Mouse (Mus musculus) NIH3T3 (cell line): Measurements from ENCODE around the gene Fry.

ENCODE experiments used
- DNase-seq: peaks from one replicate; pipeline ENCODE4 v3.0.0-alpha.2; 2012; ENCODE audit warnings: low read depth

Fry gene

DNA sequence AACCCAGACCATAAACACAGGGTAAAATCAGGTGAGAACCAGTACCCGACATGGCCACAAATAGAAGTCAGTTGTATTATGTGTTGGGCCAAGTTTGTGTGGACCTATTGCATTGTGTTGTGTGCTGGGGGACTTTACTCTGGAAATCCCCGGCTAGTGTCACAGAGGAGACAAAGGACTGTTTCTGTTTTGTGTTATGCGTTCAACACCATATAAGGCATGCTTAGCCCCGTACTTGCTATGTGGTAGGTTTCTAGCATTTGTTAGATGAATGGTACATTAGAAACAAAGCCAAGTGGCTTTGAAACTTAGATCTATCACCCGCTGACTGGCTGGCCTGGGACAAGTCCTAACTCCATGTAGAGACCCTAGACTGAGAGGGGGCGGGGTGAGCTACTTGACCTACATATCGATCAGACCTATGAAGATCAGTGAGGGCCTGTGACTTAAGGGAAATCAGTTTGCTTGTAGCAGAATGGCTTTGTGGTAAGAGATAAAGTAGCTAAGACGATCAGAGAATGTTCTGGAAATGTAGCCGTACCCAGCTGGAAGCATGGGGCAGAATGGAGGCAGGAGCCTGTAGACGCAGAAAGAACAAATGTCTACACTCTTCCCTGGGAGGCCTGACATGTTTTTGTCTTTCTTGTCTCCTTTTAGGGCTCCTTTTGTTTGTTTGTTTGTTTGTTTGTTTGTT lies 105.2 kb downstream of the Fry start:
- no peak for DNase-seq

DNA sequence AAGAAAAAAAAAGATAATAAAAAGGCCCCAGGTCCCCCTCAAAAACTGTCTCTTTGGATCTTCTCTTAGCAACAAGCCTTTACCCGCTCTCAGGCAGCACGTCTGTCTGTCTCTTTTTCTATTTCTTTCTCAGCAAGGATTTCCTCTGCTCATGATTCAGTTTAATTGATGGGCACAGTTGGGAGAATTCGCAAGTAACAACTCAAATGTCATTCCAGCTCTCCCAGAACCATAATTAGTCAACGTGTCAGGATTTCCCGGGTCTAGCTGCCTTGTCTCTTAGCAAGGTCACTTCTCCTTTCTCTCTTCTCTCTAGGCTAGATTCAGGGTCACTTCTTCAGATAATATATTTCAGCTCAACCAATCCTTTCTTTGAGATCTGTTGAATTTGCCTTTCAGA lies 110.6 kb downstream of the Fry start:
- no peak for DNase-seq

DNA sequence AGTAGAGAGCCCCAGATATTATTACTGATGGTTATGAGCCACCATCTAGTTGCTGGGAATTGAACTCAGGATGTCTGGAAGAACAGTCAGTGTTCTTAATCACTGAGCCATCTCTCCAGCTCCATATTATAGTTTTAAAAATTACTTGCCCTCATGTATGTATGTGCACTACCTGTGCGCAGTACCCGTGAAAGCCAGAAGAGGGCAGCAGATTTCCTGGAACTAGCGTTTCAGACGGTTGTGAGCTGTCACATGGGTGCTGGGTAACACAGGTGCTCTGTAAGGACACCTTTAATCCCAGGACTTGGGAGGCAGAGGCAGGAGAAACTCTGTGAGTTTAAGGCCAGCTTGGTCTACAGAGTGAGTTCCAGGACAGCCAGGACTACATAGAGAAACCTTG lies 111.3 kb downstream of the Fry start:
- DNase-seq, result no peak

DNA sequence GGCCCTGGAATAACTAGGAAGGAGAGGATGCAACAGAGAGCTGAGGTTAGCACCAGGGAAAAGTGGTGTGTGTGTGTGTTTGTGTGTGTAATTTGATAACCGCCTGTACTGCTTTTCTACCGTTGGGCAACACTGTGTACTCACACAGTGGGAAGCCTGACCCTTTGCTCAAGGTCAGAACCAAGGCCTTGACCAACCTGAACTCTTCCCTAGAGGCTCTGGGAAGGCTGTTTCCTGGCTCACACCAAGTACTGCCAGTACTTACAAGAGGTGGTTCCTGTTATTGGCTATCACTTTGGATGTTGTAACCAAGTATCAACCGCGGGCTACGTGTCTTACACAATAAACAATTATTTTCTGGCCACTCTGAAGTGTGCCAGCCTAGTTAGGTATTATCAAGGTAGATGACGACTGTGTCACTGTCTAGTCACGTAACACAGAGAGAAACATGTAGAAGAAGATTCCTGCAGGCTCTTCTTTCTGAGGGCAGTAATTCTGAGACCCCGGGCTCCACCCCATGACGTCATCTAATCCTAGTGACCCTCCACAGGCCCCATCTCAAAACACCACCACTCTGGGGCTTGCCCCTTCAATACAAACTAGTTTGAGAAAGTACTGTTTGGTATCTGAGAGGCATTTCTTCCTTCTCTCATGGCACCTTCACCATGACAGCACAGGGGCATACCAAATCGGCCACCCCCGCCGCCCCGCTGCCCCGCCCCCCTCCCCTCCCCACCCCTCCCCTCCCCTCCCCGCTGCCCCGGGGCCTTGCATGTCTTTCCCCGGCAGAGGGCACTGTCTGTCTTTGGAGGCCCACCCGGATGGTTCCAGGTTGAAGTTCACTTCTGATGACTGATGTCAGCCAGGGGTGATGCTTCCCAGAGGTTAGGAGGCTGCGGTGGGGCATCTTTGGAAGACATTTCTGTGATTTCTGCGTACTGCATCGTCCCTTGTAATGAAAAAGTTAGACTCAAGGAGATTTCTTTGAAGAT lies 114.0 kb downstream of the Fry start:
- peak; percentile 15 for DNase-seq

DNA sequence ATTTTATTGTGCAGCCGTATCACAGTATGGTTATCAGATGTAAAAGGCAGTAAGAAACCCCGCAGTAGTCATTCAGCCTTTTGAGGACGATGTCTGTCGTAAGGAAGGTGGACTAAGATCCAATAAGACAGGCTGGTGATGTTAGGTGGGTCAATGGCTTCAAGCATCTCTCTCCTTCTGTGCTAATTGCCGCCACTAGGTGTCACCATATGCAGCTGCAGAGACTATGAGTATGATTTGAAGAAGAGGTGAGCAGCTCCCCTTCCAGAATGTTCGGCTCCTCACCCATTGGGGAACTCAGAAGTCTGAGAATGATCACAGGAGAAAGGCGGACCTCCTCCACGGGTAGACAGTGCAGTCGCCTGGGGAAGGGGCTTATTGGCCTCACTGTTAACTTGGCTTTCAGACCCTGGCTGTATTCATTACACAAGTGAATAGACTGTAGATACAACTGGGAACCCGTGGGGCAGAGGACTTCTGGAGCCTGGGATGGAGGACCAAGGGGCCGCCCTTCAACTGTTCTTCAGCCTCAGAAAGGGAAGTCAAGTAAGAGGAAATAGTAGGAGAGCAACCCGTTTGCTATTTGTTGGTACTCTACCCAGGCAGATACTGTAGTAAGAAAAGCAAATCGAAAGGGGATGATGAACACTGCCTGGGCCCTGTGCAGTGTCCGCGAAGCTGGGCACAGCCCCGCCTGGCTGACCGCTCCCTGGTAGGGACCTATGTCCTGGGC lies 114.9 kb downstream of the Fry start:
- peak; percentile 66 for DNase-seq

DNA sequence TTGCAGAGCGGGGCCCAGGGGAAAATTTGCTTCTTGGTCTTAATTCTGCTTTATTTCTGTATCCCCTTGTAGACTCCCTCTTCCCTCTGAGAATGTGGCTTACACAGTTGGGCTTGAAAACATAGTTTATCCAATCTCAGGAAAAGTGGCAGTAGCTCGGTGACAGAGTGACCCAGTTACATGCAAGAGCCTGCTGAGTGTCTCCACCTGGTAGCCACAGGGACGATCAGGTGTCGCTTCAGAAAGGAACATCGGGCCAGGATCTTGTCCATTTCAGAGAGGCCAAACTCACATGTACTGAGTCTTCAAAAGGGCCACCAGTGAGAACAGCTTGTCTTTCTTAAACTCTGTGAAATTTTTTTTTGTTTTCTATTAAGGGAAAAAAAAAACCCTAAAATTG lies 117.5 kb downstream of the Fry start:
- DNase-seq, result no peak

DNA sequence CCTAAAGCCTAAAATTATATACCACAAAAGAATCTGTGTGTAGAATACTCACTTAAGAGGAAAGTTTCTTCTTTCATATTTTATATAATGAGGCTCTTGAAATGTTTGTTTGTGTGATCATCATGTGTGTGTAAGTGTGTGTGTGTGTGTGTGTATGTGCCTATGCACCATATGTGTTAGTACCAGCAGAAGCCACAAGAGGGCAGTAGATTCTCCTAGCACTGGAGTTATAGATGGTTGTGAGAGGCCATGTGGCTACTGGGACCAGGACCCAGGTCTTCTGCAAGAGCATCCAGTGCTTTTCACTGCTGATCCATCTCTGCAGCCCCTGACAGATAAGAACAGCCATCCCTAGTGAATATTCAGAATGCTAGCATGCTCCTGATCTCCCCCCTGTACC lies 118.2 kb downstream of the Fry start:
- no peak for DNase-seq

DNA sequence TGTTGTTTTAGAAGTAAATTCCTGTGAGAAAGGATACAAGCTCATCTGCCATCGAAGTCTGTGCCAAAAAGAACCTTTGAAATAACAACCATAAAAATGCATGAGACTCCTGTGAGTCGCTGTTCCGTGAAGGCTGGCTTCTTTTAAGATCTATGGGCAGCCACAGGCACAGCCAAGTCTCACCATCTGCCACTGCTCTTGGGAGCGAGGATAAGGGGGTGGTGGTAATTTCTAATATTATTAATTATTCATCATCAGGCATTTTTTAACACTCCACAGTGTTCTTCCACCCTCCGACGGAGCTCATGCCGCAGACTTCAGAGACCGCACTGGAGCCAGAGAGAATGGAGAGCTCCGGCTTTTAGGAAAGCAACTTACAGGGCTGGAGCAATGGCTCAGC lies 123.2 kb downstream of the Fry start:
- no peak for DNase-seq

DNA sequence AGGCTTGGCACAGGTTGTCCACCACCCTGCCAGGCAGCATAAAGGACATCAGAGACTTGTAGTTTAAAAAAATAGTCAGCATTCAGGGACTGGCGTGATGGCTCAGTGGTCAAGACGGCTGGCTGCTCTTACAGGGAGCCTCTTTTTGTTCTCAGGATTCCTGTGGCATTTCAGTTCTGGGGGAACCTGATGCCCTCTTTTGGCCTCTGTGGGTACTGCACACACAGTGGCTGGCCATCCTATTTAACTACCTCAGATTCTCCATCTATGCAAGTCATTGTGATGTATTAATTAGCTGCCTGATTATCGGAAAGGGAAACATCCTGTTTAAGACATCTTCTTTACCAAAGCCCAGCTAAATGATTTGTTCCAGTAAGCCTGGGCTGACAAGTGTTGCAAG lies 128.3 kb downstream of the Fry start:
- no peak for DNase-seq

DNA sequence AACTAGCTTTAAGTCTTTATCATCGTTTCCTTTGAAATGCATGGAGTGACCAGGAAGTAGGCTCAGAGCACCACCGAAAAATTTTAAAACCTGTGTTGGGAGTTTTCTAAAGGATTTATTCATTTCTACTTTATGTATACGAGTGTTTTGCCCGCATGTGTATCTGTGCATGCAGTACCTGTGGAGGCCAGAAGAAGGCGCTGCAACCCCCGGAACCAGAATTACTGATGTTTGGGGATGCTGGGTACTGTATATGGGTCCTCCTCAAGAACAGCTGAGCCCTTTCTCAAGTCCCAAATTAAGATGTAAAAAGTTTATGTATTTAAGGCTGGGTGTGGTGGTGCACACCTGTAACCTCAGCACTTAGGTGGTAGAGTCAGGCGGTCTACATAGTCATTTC lies 139.3 kb downstream of the Fry start:
- no peak for DNase-seq

DNA sequence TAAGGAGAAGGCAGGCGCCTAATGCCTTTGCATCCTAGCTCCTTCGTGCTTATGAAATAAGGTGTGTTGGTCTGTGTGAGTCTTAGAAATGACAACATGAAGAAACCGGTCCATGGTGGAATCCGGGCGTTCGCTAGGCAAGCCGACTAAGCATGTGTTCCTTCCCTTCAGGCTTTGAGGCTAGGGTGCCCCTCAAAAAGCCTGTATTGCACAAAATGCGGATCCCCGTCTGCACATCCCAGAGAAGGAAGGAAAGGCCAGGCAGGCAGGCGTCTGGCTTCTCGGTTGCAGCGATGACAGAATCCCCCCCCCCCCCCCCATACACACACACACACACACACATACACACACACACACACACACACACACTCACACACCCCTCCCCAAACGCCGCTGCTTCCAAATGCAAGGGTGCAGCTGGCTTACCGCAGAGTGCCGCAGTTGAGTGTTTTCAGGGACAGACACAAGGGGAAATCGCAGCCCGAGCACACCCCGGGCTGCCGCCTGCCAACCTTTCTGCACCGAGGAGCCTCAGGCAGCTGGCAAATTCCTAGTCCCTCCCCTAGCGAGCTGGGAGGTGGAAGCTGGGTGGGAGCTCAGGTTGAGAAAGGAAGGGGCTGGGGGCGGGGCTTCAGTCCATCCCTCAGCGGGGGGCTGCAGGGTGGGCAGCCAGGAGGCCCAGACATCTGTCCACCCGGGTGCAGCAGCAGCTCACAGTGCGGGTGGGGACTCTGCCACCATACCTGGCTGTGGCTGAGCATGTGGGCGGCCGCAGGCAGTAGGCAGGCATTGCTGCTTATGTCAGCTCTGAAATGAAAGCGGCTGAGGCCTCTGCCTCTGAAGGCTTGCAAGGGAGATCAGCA lies 141.0 kb downstream of the Fry start:
- no peak for DNase-seq

DNA sequence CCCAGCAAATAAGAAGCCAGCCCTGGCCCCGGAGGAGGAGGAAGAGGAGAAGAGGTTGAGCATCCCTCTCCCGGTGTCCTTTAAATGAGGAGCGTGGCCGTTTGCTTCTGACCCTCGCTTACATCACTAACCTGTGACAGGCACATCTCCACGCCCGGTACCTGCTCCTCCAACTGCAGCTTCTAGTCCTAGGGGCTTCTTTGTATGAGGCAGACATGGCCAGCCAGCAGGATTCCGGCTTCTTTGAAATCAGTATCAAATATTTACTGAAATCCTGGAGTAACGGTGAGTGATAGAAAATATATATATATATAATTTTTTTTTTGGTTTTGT lies 141.6 kb downstream of the Fry start:
- no peak for DNase-seq

DNA sequence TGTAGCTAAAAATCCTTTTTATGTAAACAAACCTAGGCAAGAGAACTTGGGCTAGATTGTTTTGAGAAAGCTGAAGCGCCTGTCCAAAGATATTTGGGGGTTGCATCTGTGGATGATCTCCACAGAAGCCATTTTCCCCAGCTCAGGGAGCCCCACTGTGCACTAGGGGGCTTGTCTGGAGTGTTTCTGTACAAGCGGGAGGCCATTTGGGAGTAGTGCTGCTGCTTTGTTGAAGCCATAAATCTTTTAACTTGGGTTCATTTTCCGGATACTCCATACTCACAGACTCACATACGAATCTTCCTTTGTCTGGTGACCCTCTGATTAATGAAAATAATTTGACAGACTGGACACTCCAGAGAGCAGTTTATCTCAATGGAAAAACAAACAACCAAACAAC lies 142.9 kb downstream of the Fry start:
- no peak for DNase-seq

DNA sequence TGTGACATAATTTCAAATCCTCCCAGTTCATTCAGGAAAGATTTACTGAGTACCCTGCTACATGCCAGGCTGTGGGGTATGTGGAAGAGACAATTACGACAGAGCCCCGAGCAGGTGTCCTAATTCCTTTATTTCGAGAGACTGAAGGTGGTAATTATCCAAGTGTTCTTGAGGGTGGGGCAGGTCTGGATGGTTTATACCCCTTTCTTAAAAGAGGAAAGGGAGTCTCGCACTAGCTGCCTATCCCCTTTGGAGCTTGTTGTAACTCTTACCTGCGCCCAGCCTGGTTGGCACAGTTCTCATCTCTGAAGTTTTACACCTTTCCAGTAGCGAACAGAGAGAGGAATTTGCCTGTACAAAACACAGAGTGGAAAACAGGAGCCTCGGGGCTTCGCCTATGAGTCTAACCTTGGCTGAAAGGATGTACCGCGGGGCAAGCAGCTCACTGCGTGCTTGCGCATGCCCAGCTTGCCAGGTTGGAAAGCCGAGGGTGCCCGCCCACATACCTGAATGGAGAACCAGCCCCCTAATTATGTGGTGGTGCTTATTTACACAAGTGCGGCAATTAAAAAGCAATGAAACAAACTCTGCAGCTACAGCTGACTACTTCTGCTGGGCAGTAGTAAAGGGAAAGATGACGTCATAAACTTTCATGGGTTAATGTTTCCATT lies 143.7 kb downstream of the Fry start:
- no peak for DNase-seq

DNA sequence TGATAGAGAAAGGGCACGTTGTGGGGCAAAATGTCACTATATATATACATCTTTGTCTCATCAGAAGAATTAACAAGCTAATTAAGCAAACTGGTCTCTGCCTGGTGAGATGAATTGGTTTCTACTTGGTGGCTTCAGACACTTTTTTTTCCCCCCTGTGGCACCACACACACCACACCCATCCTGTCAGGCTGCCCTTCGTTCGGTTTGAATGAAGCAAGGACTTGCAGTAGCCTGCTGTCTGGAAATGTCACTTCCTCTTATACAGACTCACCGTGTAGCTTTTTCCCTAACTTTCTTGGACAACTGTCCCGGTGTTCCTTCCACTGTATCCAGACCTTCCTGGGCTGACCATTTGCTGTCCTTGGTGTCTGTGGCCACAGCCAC lies 144.3 kb downstream of the Fry start:
- no peak for DNase-seq

DNA sequence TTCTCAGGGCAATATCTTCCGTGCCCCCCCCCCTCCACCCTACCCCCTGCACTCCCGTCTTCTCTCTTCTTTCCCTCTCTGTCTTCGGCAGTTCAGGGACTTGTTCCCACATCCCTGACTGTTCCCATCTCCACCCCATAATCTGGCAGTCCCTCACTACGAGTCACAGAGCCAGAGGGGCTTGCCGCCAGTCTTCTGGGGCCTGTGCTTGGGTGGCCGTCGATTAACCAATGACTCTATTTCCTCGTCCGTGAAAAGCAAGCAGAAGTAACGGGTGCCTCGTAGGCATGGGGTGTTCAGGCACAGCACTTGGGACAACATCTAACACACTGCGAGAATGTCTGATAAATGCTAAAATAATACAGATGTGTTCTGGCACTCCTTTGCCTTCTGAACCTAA lies 144.7 kb downstream of the Fry start:
- no peak for DNase-seq

DNA sequence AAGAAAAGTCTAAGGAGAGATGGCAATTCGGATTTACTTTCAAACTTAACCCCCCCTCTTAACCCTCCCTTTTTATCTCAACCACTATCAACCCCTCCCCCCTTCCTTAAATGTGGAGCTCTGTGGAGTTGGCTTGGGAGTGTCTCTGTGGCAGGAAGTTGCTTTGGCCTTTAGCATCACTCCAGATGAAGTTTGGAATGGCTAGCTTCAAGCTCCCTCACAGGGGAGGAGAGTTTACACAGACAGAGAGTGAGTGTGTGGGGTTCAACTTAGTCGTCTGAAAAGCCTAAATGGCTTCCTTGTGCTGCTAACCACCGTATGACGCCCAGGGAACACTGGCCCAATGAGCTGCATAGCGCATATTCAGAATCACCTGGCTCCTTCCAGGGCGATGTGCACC lies 145.2 kb downstream of the Fry start:
- DNase-seq, result no peak

DNA sequence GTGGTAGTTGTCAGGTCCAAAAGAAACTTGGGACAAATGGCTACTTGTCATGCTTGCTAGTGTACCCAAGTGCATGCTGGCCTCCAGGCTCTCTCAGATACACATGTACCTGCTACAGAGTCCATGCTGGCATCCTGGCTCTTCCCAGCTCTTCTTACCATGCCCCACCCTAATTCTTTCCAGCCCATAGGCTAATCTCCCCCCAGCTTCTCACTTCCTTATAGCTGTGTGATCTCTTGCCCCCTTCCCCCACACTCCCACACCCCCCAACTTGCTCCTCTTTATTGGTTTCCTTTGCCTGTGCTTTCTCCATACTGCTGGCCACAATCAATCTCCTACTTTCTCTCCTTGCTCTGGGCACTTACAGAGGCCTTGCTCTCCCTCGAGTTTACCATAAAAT lies 146.6 kb downstream of the Fry start:
- DNase-seq, result no peak

DNA sequence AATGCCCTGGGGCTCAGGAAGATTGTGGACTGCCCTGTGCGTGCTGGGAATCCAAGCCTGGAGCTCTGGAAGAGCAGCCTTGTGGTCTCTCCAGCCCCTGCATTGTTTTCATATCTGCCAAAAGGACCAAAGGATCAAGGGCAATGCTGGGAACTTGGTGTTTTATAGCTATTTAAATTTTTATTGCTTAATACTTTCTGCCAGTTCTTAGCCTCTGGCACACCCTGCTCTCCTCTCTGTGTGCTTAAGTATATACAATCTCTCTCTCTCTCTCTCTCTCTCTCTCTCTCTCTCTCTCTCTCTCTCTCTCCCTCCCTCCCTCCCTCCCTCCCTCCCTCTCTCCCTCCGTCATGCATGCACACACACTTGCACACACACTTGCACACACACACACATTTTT lies 147.5 kb downstream of the Fry start:
- no peak for DNase-seq

DNA sequence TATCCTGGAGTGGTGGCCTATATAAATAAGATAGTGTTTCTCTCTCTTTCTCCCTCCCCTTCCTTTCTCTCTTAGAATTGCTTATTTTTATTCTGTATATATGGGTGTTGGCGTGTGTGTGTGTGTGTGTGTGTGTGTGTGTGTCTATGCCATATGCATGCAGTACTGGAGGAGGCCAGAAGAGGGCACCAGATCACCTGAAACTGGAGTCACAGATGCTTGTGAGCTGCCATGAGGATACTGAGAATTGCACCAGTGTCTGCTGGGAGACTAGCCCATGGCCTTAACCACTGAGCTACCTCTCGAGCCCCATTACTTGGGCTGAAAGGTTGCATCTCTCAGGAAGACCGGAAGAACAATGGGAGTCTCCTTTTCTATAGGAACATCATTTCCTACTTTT lies 149.8 kb downstream of the Fry start:
- peak; percentile 6 for DNase-seq

DNA sequence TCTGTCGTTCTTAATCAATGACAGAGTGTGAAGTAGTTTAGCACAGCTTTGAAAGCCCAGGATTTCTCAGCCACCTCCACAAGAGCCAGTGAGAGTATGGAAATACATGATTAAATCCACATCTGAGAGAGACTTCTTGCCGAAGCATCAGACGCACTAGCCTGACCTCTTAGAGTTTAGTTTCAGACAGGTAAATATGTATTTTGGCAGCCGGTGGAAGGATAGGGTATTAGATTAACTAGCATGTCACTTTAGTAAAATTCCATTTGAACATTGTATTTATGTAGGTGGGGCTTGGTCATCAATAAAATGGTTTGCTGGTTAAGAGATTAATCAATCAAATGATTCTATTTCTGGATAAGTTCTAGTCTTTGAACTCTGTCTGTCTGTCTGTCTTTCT lies 152.0 kb downstream of the Fry start:
- no peak for DNase-seq
